In genomic region chr17:26423967-26424641, GRCm38 (mm10) we compare ENCODE assay signal across 9 mouse cellular contexts. TPM values are rescaled to one million over a fixed set of nuclear protein-coding genes. Genes with fewer than 3 reads are reported as not detected.
DNase-seq lines count a peak whose midpoint lies in the region; ATAC-seq and TF ChIP-seq lines count a peak whose summit lies in the region.
"Had no signal": no experiment of that assay in that cellular context is flagged by ENCODE, and none has a peak within 500 bp of the region (broad histone marks: within the 10 kb centered on the region; RNA-seq: fewer than 3 reads in every experiment).

No protein-coding gene starts in this region.

- H3K4me3 ChIP-seq in cerebellum, adult 2 months (replicated peaks; ENCODE audit: insufficient read depth, low read depth, low read length): no peak overlapping the region
- no peak overlapping the region for H3K4me3 ChIP-seq in midbrain, postnatal 0 days (ENCODE audit: low read depth, low read length)
- no peak overlapping the region for H3K4me3 ChIP-seq in midbrain, embryonic 16.5 days (ENCODE audit: low read depth, low read length)
- no peak overlapping the region for H3K4me3 ChIP-seq in intestine, embryonic 14.5 days (ENCODE audit: low read depth, low read length)
- H3K4me3 ChIP-seq: embryonic facial prominence, embryonic 12.5 days had no signal

- no peak overlapping the region for H3K9ac ChIP-seq in midbrain, postnatal 0 days (replicated peaks; ENCODE audit: low read length, poor library complexity, severe bottlenecking)
- no peak overlapping the region for H3K9ac ChIP-seq in midbrain, embryonic 16.5 days (ENCODE audit: low read depth, low read length)
- no peak overlapping the region for H3K9ac ChIP-seq in intestine, embryonic 14.5 days (ENCODE audit: low read length)
- H3K9ac ChIP-seq: embryonic facial prominence, embryonic 12.5 days had no signal

- no peaks in the 10 kb centered on the region for H3K36me3 ChIP-seq in midbrain, postnatal 0 days (ENCODE audit: insufficient read depth, low read length)
- H3K36me3 ChIP-seq in midbrain, embryonic 16.5 days (ENCODE audit: control insufficient read depth, insufficient read depth, low read length): no peaks in the 10 kb centered on the region
- no peaks in the 10 kb centered on the region for H3K36me3 ChIP-seq in intestine, embryonic 14.5 days (ENCODE audit: control insufficient read depth, insufficient read depth, low read length)
- H3K36me3 ChIP-seq: embryonic facial prominence, embryonic 12.5 days had no signal

- H3K27me3 ChIP-seq in cerebellum, adult 2 months (ENCODE audit: control insufficient read depth, insufficient read depth, low read length): no peaks in the 10 kb centered on the region
- H3K27me3 ChIP-seq in midbrain, postnatal 0 days (ENCODE audit: insufficient read depth, low read length): no peaks in the 10 kb centered on the region
- H3K27me3 ChIP-seq in midbrain, embryonic 16.5 days (ENCODE audit: control insufficient read depth, insufficient read depth, low read depth, low read length): no peaks in the 10 kb centered on the region
- no peaks in the 10 kb centered on the region for H3K27me3 ChIP-seq in intestine, embryonic 14.5 days (replicated peaks; ENCODE audit: control insufficient read depth, insufficient read depth, low read length)

- H3K9me3 ChIP-seq in midbrain, postnatal 0 days (ENCODE audit: low read length): no peaks in the 10 kb centered on the region
- H3K9me3 ChIP-seq in midbrain, embryonic 16.5 days (replicated peaks; ENCODE audit: control insufficient read depth, low read length, poor library complexity, severe bottlenecking): no peaks in the 10 kb centered on the region
- no peaks in the 10 kb centered on the region for H3K9me3 ChIP-seq in intestine, embryonic 14.5 days (ENCODE audit: control insufficient read depth, low read length)
- H3K9me3 ChIP-seq: embryonic facial prominence, embryonic 12.5 days had no signal

- TF ChIP-seq POLR2A in cerebellum, adult 2 months (IDR thresholded peaks at IDR 0.05; ENCODE audit: borderline replicate concordance, insufficient read depth, low read length): no peak

- DNase-seq in cerebellum, postnatal 14 days: peak; percentile 75 to 83
- DNase-seq in cerebellum, adult 2 months: no peak
- peak; percentile 70 for DNase-seq in midbrain, postnatal 0 days (ENCODE audit: low spot score)
- no peak for DNase-seq in intestine, embryonic 14.5 days (ENCODE audit: low spot score)
- DNase-seq in lung, postnatal 14 days: peak; percentile 76
- DNase-seq in adipocyte (ENCODE audit: low spot score): no peak

- H3K27ac ChIP-seq in cerebellum, adult 2 months (ENCODE audit: insufficient read depth, low read length): no peak overlapping the region
- H3K27ac ChIP-seq in midbrain, postnatal 0 days (ENCODE audit: low read depth, low read length): no peak overlapping the region; the same call in 1 of the 2 replicates
- H3K27ac ChIP-seq in midbrain, embryonic 16.5 days (ENCODE audit: low read length): no peak overlapping the region
- H3K27ac ChIP-seq in intestine, embryonic 14.5 days (ENCODE audit: low read depth): 0 out of 2 replicates have a peak overlapping the region, but pooled peaks have one; percentile 14
- H3K27ac ChIP-seq: embryonic facial prominence, embryonic 12.5 days had no signal

- WGBS in cerebellum, adult 2 months: 24% methylated on average over 11 of the region's 11 CpGs
- 37% methylated on average over 11 of the region's 11 CpGs for WGBS in midbrain, postnatal 0 days
- 26% methylated on average over 11 of the region's 11 CpGs for WGBS in midbrain, embryonic 16.5 days
- 41% methylated on average over 11 of the region's 11 CpGs for WGBS in intestine, embryonic 14.5 days

- TF ChIP-seq CTCF in cerebellum, adult 2 months (IDR thresholded peaks at IDR 0.05; ENCODE audit: borderline replicate concordance, insufficient read depth, low read depth, low read length): no peak
- peak; percentile 29; the same call in 1 of the 2 replicates for TF ChIP-seq CTCF in midbrain, postnatal 0 days (IDR thresholded peaks at IDR 0.05)

- ATAC-seq in midbrain, postnatal 0 days (ENCODE audit: low FRiP score): no peak
- ATAC-seq in midbrain, embryonic 16.5 days: no peak
- ATAC-seq in intestine, embryonic 14.5 days (replicated peaks; ENCODE audit: low FRiP score, low TSS enrichment, low read depth): no peak
- ATAC-seq in activated CD4-positive, CD25-positive, alpha-beta regulatory T cell, adult 4 months: no peak

- H3K4me2 ChIP-seq in midbrain, postnatal 0 days (ENCODE audit: low read depth, low read length, poor library complexity, severe bottlenecking): no peak overlapping the region
- H3K4me2 ChIP-seq in midbrain, embryonic 16.5 days (ENCODE audit: low read length): no peak overlapping the region
- H3K4me2 ChIP-seq in intestine, embryonic 14.5 days (ENCODE audit: low read length): no peak overlapping the region
- H3K4me2 ChIP-seq: embryonic facial prominence, embryonic 12.5 days had no signal

- no peaks in the 10 kb centered on the region for H3K4me1 ChIP-seq in cerebellum, adult 2 months (ENCODE audit: control insufficient read depth, insufficient read depth, low read length)
- H3K4me1 ChIP-seq in midbrain, postnatal 0 days (ENCODE audit: insufficient read depth, low read length): no peaks in the 10 kb centered on the region
- H3K4me1 ChIP-seq in midbrain, embryonic 16.5 days (ENCODE audit: control insufficient read depth, insufficient read depth, low read length): peaks cover 2% of the 10 kb centered on the region; the same call in 1 of the 2 replicates
- H3K4me1 ChIP-seq in intestine, embryonic 14.5 days (replicated peaks; ENCODE audit: control insufficient read depth, insufficient read depth, low read length): peaks cover 15% of the 10 kb centered on the region
- H3K4me1 ChIP-seq: embryonic facial prominence, embryonic 12.5 days had no signal

RNA-seq across cellular contexts. Expression of gene Neurl1b, which starts 9.5 kb away (rescaled TPM):
- polyA plus RNA-seq in cerebellum, adult 2 months (2012; rRNA removed): 0.84 and 1.1 TPM in 2 replicates
- 51.1 and 69.7 TPM in 2 replicates for total RNA-seq in midbrain, postnatal 0 days (2014; rRNA removed)
- polyA plus RNA-seq in midbrain, postnatal 0 days (2015; fragmentation: Nextera tagmentation; extraction: Ambion mirVana): 2.1 and 2.3 TPM in 2 replicates
- 2.0 and 2.3 TPM in 2 replicates for polyA plus RNA-seq in midbrain, embryonic 16.5 days (2015; fragmentation: Nextera tagmentation; extraction: Ambion mirVana)
- 2.3 and 3.1 TPM in 2 replicates for polyA plus RNA-seq in intestine, embryonic 14.5 days (2014; fragmentation: Nextera tagmentation; extraction: Ambion mirVana)
- under 1 TPM; 0.33 to 0.57 TPM for polyA plus RNA-seq in activated CD4-positive, CD25-positive, alpha-beta regulatory T cell, adult 4 months (2017; shearing (Covaris generic))

Comparison
In these comparisons a context has a peak if more than half of its experiments do, and no peak if none do; other contexts are left out.
1. DNase-seq: peak in cerebellum, postnatal 14 days (2 of 2), midbrain, postnatal 0 days (single experiment) and lung, postnatal 14 days (single experiment); none in cerebellum, adult 2 months (0 of 2), intestine, embryonic 14.5 days (single experiment) and adipocyte (single experiment).